Mouse (Mus musculus): Measurements from ENCODE around the gene Klhl9. TPM values are rescaled to one million over a fixed set of nuclear protein-coding genes. Genes with fewer than 3 reads are reported as not detected.
A peak's percentile ranks its signal among the peaks of the same experiment; 100 is the strongest.

Gene Klhl9
- polyA plus RNA-seq, 1 experiment from 2014 or later: 120 TPM

GRCm38 (mm10) chr4:88705924-88706323 is 16.3 kb downstream of the Klhl9 start:
- H3K27ac ChIP-seq: no peak overlapping the region
- H3K4me3 ChIP-seq: no peak overlapping the region
- H3K4me2 ChIP-seq: no peak overlapping the region
- H3K27me3 ChIP-seq: no peaks in the 10 kb centered on the region
- no peaks in the 10 kb centered on the region for H3K9me3 ChIP-seq (replicated peaks)
- no peak overlapping the region for H3K9ac ChIP-seq
- no peaks in the 10 kb centered on the region for H3K4me1 ChIP-seq
- WGBS: 55% methylated on average over 3 of the region's 3 CpGs
- ATAC-seq: no peak
- no peaks in the 10 kb centered on the region for H3K36me3 ChIP-seq (ENCODE audit: poor library complexity, severe bottlenecking)

- no peak overlapping the region for H3K27ac ChIP-seq
- WGBS: 94% methylated on average over 1 of the region's 1 CpGs
- no peak overlapping the region for H3K9ac ChIP-seq
- no peak for ATAC-seq
- no peak overlapping the region for H3K4me2 ChIP-seq
- H3K27me3 ChIP-seq: no peaks in the 10 kb centered on the region
- no peaks in the 10 kb centered on the region for H3K36me3 ChIP-seq (ENCODE audit: poor library complexity, severe bottlenecking)
- no peaks in the 10 kb centered on the region for H3K9me3 ChIP-seq (replicated peaks)
- no peaks in the 10 kb centered on the region for H3K4me1 ChIP-seq
- H3K4me3 ChIP-seq: no peak overlapping the region
Measured at GRCm38 (mm10) chr4:88699301-88699700, 23.0 kb downstream of the Klhl9 start.

DNA sequence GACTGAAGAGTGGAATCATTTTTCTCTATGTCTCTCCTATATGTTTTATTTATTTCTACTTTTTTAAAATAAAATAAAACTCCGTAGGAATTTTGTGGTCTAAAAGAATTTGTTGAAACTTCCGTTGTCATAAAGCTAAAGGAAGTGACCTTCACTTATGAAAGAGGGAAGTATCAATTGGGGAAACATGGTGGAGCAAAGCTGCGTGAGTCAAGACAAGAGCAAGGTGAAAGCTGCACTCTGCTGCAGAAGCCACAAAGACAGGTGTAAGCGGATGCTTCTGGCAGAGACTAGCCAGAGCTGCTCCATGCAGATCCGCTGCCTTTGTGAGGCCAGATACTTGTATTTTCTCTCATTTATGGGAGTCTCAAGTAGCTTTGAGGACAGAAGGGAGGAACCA is 23.5 kb downstream of the Klhl9 start:
- Histone ChIP-seq H3K27ac (no peak overlapping the region), H3K9me3 (replicated peaks) (no peaks in the 10 kb centered on the region), H3K9ac (no peak overlapping the region), H3K36me3 (ENCODE audit: poor library complexity, severe bottlenecking) (no peaks in the 10 kb centered on the region), H3K4me2 (no peak overlapping the region), H3K27me3 (no peaks in the 10 kb centered on the region), H3K4me1 (no peaks in the 10 kb centered on the region), H3K4me3 (no peak overlapping the region)
- ATAC-seq: no peak
- WGBS: 86% methylated on average over 5 of the region's 5 CpGs

DNA sequence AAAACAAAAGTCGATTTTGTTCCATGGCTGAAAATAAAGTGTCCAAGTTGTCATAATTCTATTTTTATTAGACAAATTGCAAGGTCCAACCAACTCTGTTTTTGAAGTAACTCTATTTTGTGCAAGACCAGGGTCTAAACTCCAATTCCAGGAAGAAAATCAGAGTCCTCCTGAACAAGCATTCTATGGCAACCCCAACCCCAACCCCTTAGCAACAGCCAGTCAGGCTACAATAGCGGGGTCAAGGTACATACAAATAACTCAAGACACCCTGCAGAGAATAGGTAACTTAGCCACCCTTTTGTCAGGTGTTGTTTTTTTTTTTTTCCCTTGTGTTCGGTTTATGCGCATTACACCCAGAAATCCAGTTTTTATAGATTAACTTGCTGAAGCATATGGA is 24.5 kb downstream of the Klhl9 start:
- H3K4me3 ChIP-seq: no peak overlapping the region
- WGBS: 81% methylated on average over 4 of the region's 4 CpGs
- H3K27ac ChIP-seq: no peak overlapping the region
- H3K27me3 ChIP-seq: no peaks in the 10 kb centered on the region
- H3K9ac ChIP-seq: no peak overlapping the region
- no peak for ATAC-seq
- no peaks in the 10 kb centered on the region for H3K9me3 ChIP-seq (replicated peaks)
- no peak overlapping the region for H3K4me2 ChIP-seq
- H3K36me3 ChIP-seq (ENCODE audit: poor library complexity, severe bottlenecking): no peaks in the 10 kb centered on the region
- no peaks in the 10 kb centered on the region for H3K4me1 ChIP-seq

DNA sequence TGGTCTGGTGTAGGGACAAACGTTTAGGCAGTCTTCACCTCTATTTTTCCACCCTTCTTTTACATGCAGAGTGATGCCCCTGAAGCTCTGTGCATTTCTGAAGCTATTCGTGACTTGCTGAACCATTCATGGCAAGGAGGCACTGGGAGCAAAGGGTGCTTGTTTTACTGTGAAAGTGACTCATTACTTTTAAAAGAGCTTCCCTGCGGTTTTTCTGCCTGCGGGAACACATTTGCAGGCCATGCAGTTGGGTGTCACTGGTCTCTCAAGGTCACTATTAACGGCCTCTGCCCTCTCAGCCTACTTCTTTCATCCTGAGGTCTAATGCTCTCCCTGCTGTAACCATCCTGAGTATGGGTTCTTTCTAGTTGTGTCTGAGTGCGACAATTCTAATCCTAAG is 25.2 kb downstream of the Klhl9 start:
- ATAC-seq: no peak
- H3K4me3 ChIP-seq: no peak overlapping the region
- no peaks in the 10 kb centered on the region for H3K4me1 ChIP-seq
- no peaks in the 10 kb centered on the region for H3K27me3 ChIP-seq
- no peak overlapping the region for H3K4me2 ChIP-seq
- H3K36me3 ChIP-seq (ENCODE audit: poor library complexity, severe bottlenecking): no peaks in the 10 kb centered on the region
- H3K9me3 ChIP-seq (replicated peaks): no peaks in the 10 kb centered on the region
- 62% methylated on average over 6 of the region's 6 CpGs for WGBS
- no peak overlapping the region for H3K9ac ChIP-seq
- no peak overlapping the region for H3K27ac ChIP-seq

DNA sequence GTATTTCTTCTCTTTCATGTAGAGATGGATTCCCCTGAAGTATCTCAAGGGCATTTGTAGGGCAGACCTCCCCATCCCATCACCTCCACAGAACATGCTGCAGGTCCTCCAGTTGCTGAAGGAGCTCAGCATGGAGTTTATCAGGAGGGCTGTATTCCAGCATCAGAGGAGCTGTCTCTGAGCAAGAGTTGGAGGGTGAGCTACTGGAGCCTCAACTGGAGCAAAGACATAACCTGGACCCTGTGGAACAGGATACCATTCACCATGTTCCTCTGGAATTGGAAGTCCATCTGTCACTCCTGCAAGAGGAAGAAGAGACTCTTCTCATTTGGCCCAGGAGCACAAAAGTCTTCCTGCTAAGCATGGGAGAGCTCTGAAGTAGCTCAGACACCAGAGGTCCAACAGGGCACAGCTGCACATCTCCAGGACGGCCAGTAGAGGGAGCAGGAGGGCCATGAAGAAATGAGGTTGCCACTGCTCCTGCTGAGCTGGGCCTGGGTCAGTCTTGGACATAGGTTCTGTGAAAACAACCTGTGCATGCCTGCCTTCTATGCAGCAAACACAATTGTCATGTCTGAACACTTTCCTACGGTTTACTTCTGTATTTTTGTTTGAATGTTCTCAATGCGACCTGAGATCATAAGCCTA is 25.9 kb downstream of the Klhl9 start:
- Histone ChIP-seq H3K4me2 (no peak overlapping the region), H3K36me3 (ENCODE audit: poor library complexity, severe bottlenecking) (no peaks in the 10 kb centered on the region), H3K4me3 (no peak overlapping the region), H3K27ac (no peak overlapping the region), H3K4me1 (no peaks in the 10 kb centered on the region), H3K27me3 (no peaks in the 10 kb centered on the region), H3K9ac (no peak overlapping the region), H3K9me3 (replicated peaks) (no peaks in the 10 kb centered on the region)
- WGBS: 28% methylated on average over 3 of the region's 3 CpGs
- ATAC-seq: peak; percentile 76

GRCm38 (mm10) chr4:88693392-88693791 is 28.9 kb downstream of the Klhl9 start:
- H3K4me1 ChIP-seq: no peaks in the 10 kb centered on the region
- H3K36me3 ChIP-seq (ENCODE audit: poor library complexity, severe bottlenecking): no peaks in the 10 kb centered on the region
- no peak overlapping the region for H3K27ac ChIP-seq
- H3K9me3 ChIP-seq (replicated peaks): no peaks in the 10 kb centered on the region
- 81% methylated on average over 2 of the region's 2 CpGs for WGBS
- no peaks in the 10 kb centered on the region for H3K27me3 ChIP-seq
- H3K4me2 ChIP-seq: no peak overlapping the region
- no peak overlapping the region for H3K4me3 ChIP-seq
- H3K9ac ChIP-seq: no peak overlapping the region
- no peak for ATAC-seq

GRCm38 (mm10) chr4:88692537-88692936 is 29.7 kb downstream of the Klhl9 start:
- no peaks in the 10 kb centered on the region for H3K27me3 ChIP-seq
- H3K27ac ChIP-seq: no peak overlapping the region
- no peak overlapping the region for H3K4me3 ChIP-seq
- WGBS: 94% methylated on average over 1 of the region's 1 CpGs
- H3K9me3 ChIP-seq (replicated peaks): no peaks in the 10 kb centered on the region
- H3K4me1 ChIP-seq: no peaks in the 10 kb centered on the region
- no peak overlapping the region for H3K9ac ChIP-seq
- no peak for ATAC-seq
- H3K36me3 ChIP-seq (ENCODE audit: poor library complexity, severe bottlenecking): no peaks in the 10 kb centered on the region
- no peak overlapping the region for H3K4me2 ChIP-seq

DNA sequence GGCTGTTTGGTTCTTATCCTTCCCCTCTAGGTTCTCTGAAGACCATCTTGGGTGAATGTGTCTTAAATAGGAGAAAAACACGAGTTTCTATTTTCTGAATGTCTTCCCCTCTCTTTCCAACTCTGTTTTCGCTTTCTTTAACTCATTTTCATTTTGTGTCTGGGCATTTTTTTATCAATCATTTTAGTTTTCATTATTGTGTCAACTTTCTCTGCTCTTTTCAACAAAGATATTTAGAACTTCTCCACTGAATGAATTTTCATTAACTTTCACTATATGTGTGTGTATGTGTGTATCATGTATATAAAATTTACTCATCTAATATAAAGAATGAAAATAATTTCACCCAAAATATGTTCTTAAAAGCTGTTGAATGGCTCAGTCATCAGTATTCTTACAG is 31.0 kb downstream of the Klhl9 start, which contains the start of gene Ifnab:
Gene Ifnab (minus strand): TSS at position 101 of the 400 bp plus-strand sequence.
- Histone ChIP-seq H3K4me2 (no peak within 1 kb of the TSS), H3K4me1 (no peaks in the 10 kb centered on the region), H3K36me3 (ENCODE audit: poor library complexity, severe bottlenecking) (no peaks in the 10 kb centered on the region), H3K27me3 (no peaks in the 10 kb centered on the region), H3K27ac (no peak within 1 kb of the TSS), H3K9me3 (replicated peaks) (no peaks in the 10 kb centered on the region), H3K9ac (no peak within 1 kb of the TSS), H3K4me3 (no peak within 1 kb of the TSS)
- ATAC-seq: no peak
- WGBS: 71% methylated on average over 2 of the region's 2 CpGs

DNA sequence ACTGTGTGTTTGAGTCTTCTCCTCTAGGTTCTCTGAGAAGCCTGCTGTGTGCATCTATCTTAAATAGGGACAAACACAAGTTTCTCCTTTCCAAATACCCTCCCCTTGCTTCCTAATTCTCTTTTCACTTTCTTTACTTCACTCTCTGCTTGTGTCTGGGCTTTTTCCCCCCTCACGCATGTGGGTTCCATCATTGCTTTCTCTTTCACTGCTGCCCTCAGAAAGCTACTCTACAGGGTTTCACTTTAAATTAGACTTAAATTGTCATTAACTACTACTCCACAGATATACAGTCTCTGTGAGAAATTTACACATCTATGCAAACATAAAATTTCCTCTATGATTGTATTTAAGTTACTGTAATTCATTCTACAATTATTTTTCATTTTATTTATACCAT is 38.5 kb downstream of the Klhl9 start, which contains the start of gene Ifna2:
Gene Ifna2 (minus strand): TSS at position 101 of the 400 bp plus-strand sequence.
- no peak within 1 kb of the TSS for H3K4me3 ChIP-seq
- H3K27me3 ChIP-seq: no peaks in the 10 kb centered on the region
- H3K4me1 ChIP-seq: no peaks in the 10 kb centered on the region
- ATAC-seq: no peak
- H3K9me3 ChIP-seq (replicated peaks): no peaks in the 10 kb centered on the region
- H3K9ac ChIP-seq: no peak within 1 kb of the TSS
- no peak within 1 kb of the TSS for H3K27ac ChIP-seq
- no peak within 1 kb of the TSS for H3K4me2 ChIP-seq
- 93% methylated on average over 1 of the region's 1 CpGs for WGBS
- H3K36me3 ChIP-seq (ENCODE audit: poor library complexity, severe bottlenecking): no peaks in the 10 kb centered on the region

GRCm38 (mm10) chr4:88681353-88681752 is 40.9 kb downstream of the Klhl9 start:
- H3K27ac ChIP-seq: no peak overlapping the region
- WGBS: 80% methylated on average over 3 of the region's 3 CpGs
- H3K4me3 ChIP-seq: no peak overlapping the region
- H3K9me3 ChIP-seq (replicated peaks): no peaks in the 10 kb centered on the region
- H3K36me3 ChIP-seq (ENCODE audit: poor library complexity, severe bottlenecking): no peaks in the 10 kb centered on the region
- no peaks in the 10 kb centered on the region for H3K4me1 ChIP-seq
- no peak for ATAC-seq
- no peak overlapping the region for H3K4me2 ChIP-seq
- H3K27me3 ChIP-seq: no peaks in the 10 kb centered on the region
- H3K9ac ChIP-seq: no peak overlapping the region

- 46% methylated on average over 8 of the region's 8 CpGs for WGBS
- no peak overlapping the region for H3K27ac ChIP-seq
- no peaks in the 10 kb centered on the region for H3K27me3 ChIP-seq
- H3K4me3 ChIP-seq: no peak overlapping the region
- no peaks in the 10 kb centered on the region for H3K4me1 ChIP-seq
- no peak overlapping the region for H3K9ac ChIP-seq
- no peak overlapping the region for H3K4me2 ChIP-seq
- no peaks in the 10 kb centered on the region for H3K9me3 ChIP-seq (replicated peaks)
- no peak for ATAC-seq
- no peaks in the 10 kb centered on the region for H3K36me3 ChIP-seq (ENCODE audit: poor library complexity, severe bottlenecking)
Measured at GRCm38 (mm10) chr4:88680362-88680761, 41.9 kb downstream of the Klhl9 start.

DNA sequence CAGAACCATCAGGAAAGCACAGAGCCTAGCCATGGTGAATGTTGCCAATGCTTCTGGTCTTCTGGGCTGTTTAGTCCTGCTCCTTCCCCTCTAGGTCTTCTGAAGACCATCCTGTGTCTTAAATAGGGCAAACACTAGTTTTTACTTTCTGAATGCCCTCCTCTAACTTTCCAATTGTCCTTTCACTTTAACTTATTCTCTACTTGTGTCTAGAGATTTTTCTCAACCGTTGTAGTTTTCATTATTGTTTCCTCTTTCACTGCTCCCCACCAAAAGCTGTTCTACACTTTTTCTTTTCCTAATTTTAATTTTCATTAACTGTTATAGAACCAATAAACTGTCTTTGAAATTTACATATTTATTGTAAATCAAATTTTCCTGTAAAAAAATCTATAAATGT is 45.4 kb downstream of the Klhl9 start, which contains the start of gene Ifna16:
Gene Ifna16 (minus strand): TSS at position 101 of the 400 bp plus-strand sequence.
- Histone ChIP-seq H3K9me3 (replicated peaks) (no peaks in the 10 kb centered on the region), H3K9ac (no peak within 1 kb of the TSS), H3K36me3 (ENCODE audit: poor library complexity, severe bottlenecking) (no peaks in the 10 kb centered on the region), H3K27me3 (no peaks in the 10 kb centered on the region), H3K4me1 (no peaks in the 10 kb centered on the region), H3K4me3 (no peak within 1 kb of the TSS), H3K27ac (no peak within 1 kb of the TSS), H3K4me2 (no peak within 1 kb of the TSS)
- WGBS: 91% methylated on average over 1 of the region's 1 CpGs
- no peak for ATAC-seq

All from forebrain, embryonic 13.5 days (tissue).